In genomic region chr16:42874910-42875851, GRCm38 (mm10) we compare ENCODE assay signal across 7 mouse cellular contexts. TPM values are rescaled to one million over a fixed set of nuclear protein-coding genes. Genes with fewer than 3 reads are reported as not detected.
DNase-seq lines count a peak whose midpoint lies in the region; ATAC-seq lines count a peak whose summit lies in the region.

No protein-coding gene starts in this region.

- no peaks in the 10 kb centered on the region for H3K36me3 ChIP-seq in embryonic facial prominence, embryonic 11.5 days (replicated peaks; ENCODE audit: control insufficient read depth, insufficient read depth, low read depth, low read length)
- H3K36me3 ChIP-seq in limb, embryonic 10.5 days: no peaks in the 10 kb centered on the region
- no peaks in the 10 kb centered on the region for H3K36me3 ChIP-seq in midbrain, embryonic 13.5 days

- no peaks in the 10 kb centered on the region for H3K27me3 ChIP-seq in embryonic facial prominence, embryonic 11.5 days (ENCODE audit: control insufficient read depth, insufficient read depth, low read length)
- H3K27me3 ChIP-seq in limb, embryonic 10.5 days (ENCODE audit: low read depth, poor library complexity, severe bottlenecking): no peaks in the 10 kb centered on the region
- no peaks in the 10 kb centered on the region for H3K27me3 ChIP-seq in midbrain, embryonic 13.5 days

- ATAC-seq in embryonic facial prominence, embryonic 11.5 days (replicated peaks; ENCODE audit: insufficient number of reproducible peaks, low FRiP score, low TSS enrichment, low read depth): peak; percentile 98
- ATAC-seq in granulocyte monocyte progenitor cell, adult 5-6 weeks (replicated peaks; ENCODE audit: poor library complexity, severe bottlenecking): peak; percentile 77
- peak; percentile 98 for ATAC-seq in midbrain, embryonic 13.5 days

- under 1% methylated on average over 54 of the region's 54 CpGs for WGBS in embryonic facial prominence, embryonic 11.5 days
- under 1% methylated on average over 54 of the region's 54 CpGs for WGBS in limb, embryonic 10.5 days
- whole genome bisulfite sequencing in midbrain, embryonic 13.5 days: under 1% methylated on average over 54 of the region's 54 CpGs

- peak; percentile 99 for DNase-seq in adrenal gland, postnatal 14 days
- DNase-seq in embryonic facial prominence, embryonic 11.5 days (ENCODE audit: low spot score): peak; percentile 100
- peak; percentile 100 for DNase-seq in kidney, adult 11 months
- DNase-seq in limb, embryonic 10.5 days (ENCODE audit: low spot score): peak; percentile 94
- DNase-seq in spleen, adult 12 weeks (ENCODE audit: low spot score): peak; percentile 95

- H3K4me1 ChIP-seq in embryonic facial prominence, embryonic 11.5 days (ENCODE audit: control insufficient read depth, insufficient read depth, low read length): no peaks in the 10 kb centered on the region
- H3K4me1 ChIP-seq in limb, embryonic 10.5 days: peaks cover 22% of the 10 kb centered on the region
- H3K4me1 ChIP-seq in midbrain, embryonic 13.5 days (replicated peaks): peaks cover 15% of the 10 kb centered on the region

- H3K9ac ChIP-seq in embryonic facial prominence, embryonic 11.5 days (replicated peaks; ENCODE audit: low read length): peak overlapping the region; percentile 59
- peak overlapping the region; percentile 72 for H3K9ac ChIP-seq in midbrain, embryonic 13.5 days (replicated peaks)

- H3K9me3 ChIP-seq in embryonic facial prominence, embryonic 11.5 days (replicated peaks; ENCODE audit: control insufficient read depth, low read length): no peaks in the 10 kb centered on the region
- H3K9me3 ChIP-seq in limb, embryonic 10.5 days (replicated peaks): no peaks in the 10 kb centered on the region
- no peaks in the 10 kb centered on the region for H3K9me3 ChIP-seq in midbrain, embryonic 13.5 days

- H3K4me2 ChIP-seq in embryonic facial prominence, embryonic 11.5 days (ENCODE audit: low read depth, low read length): peak overlapping the region; percentile 48
- peak overlapping the region; percentile 57 for H3K4me2 ChIP-seq in midbrain, embryonic 13.5 days (replicated peaks)

- H3K27ac ChIP-seq in embryonic facial prominence, embryonic 11.5 days (replicated peaks; ENCODE audit: low read depth, low read length): peak overlapping the region; percentile 98
- H3K27ac ChIP-seq in limb, embryonic 10.5 days: peak overlapping the region; percentile 97
- peak overlapping the region; percentile 98 for H3K27ac ChIP-seq in midbrain, embryonic 13.5 days

- peak overlapping the region; percentile 62 for H3K4me3 ChIP-seq in embryonic facial prominence, embryonic 11.5 days (ENCODE audit: low read depth, low read length)
- peak overlapping the region; percentile 71 for H3K4me3 ChIP-seq in limb, embryonic 10.5 days
- peak overlapping the region; percentile 71 for H3K4me3 ChIP-seq in midbrain, embryonic 13.5 days (replicated peaks)

RNA-seq across cellular contexts. Expression of gene Zbtb20, which starts 0.5 kb away (rescaled TPM):
- 143 and 147 TPM in 2 replicates for total RNA-seq in adrenal gland, postnatal 14 days (2021)
- 15.4 and 19.0 TPM in 2 replicates for polyA plus RNA-seq in embryonic facial prominence, embryonic 11.5 days (2014; fragmentation: Nextera tagmentation; extraction: Ambion mirVana)
- total RNA-seq in granulocyte monocyte progenitor cell, adult 5-6 weeks (2014; fragmentation: Nextera tagmentation): 20.4 and 22.0 TPM in 2 replicates
- total RNA-seq in granulocyte monocyte progenitor cell, adult 5-6 weeks (2017): 6.7 and 11.7 TPM in 2 replicates
- polyA plus RNA-seq in limb, embryonic 10.5 days (2016; fragmentation: Nextera tagmentation; extraction: Ambion mirVana): 7.8 and 11.7 TPM in 2 replicates
- 79.2 and 86.5 TPM in 2 replicates for polyA plus RNA-seq in midbrain, embryonic 13.5 days (2015; fragmentation: Nextera tagmentation; extraction: Ambion mirVana)

Comparison
In these comparisons a context has a peak if more than half of its experiments do, and no peak if none do; other contexts are left out.
1. Peak in every context shown above with its lines: DNase-seq, ATAC-seq, H3K4me3 ChIP-seq and H3K27ac ChIP-seq.